Mouse (Mus musculus) testis, postnatal 14 days (tissue): ENCODE measurements around the gene Hamp2.
"Not testable (repeated sequence)": the region's sequence is repeated elsewhere in the genome, so short reads cannot be mapped to it uniquely, and the experiment has no call there.

Experiments
- DNase-seq: peaks from one replicate; pipeline ENCODE4 v3.0.0; 2021; ENCODE audit warnings: low spot score

The Hamp2 gene

DNA sequence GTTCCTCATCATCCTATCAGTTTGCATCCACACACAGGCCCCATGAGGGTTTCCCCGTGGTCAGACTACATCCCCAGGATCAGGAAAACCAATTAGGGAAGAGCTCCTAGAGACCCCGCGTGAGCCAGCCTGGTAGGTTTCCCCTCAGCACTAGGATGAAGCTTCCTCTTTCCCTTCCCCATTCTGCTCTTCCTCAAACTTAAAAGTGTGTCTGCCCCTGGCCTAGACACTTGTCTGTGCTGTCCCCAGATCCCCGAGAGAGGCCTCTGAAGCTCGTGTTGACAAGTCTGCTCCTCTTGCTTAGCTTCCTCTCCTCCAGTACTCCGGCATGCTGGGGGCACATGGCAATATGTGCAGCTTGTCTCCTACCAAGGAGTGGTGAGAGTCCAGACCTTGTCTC, 29.0 kb upstream of the Hamp2 start:
- no peak for DNase-seq

GRCm38 (mm10) chr7:30952441-30953265, 28.2 kb upstream of the Hamp2 start:
- no peak for DNase-seq

GRCm38 (mm10) chr7:30949902-30950301, 25.4 kb upstream of the Hamp2 start:
- not testable (repeated sequence) for DNase-seq

DNA sequence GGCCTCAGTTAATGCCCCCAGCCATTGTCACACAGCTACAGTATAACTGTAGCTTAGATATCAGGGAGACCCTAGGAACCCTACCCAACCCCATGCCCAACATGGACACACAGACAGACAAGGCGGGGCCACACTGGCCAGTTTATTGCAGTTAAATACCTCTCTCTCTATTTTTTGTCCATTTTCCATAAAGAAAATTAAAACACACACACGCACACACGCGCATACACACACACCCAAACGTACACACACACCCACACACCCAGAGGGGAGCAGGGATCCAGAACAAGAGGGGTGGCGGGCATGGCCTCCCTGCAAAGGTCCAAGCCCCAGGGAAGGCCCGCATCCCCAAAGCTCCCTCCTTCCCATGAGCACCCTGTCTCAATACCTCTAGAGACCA, 21.4 kb upstream of the Hamp2 start:
- no peak for DNase-seq

DNA sequence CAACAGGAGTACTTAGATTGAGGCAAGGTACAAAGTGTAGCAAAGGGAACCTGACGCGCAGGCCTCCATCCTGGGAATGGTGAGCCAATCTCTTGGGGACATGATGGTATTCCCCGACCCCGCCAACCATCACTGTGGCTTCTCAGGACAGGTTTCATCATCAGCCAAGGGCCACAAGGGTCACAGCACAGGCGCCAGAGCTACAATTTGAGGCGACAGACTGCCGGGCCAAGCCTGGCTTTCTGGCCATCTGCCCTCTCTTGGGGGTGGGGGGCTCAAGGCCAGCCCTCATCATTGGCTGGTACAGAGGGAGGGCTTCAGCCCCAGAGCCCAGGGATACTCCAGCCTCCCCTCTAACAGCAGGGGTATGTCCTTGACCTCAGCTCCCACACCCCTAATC, 21.0 kb upstream of the Hamp2 start:
- DNase-seq, result not testable (repeated sequence)

DNA sequence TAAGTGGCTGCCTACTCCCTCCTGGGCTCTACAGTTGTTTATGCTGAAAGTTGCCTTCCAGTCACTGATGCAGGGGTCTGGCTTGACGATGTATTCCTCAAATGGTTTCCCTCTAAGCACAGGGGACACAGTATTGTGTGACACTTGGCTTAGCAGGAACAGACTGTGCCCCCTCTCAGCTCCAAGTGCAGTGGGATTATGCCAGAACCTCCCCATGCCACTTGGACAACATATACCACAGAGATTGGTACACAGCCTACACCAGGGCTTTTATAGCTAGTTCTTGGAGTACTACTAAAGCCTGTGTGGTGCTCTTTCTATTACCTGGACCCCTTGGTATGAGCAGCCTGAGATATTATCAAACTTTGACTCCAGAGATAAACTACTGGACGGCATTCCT, 20.2 kb upstream of the Hamp2 start:
- not testable (repeated sequence) for DNase-seq

DNA sequence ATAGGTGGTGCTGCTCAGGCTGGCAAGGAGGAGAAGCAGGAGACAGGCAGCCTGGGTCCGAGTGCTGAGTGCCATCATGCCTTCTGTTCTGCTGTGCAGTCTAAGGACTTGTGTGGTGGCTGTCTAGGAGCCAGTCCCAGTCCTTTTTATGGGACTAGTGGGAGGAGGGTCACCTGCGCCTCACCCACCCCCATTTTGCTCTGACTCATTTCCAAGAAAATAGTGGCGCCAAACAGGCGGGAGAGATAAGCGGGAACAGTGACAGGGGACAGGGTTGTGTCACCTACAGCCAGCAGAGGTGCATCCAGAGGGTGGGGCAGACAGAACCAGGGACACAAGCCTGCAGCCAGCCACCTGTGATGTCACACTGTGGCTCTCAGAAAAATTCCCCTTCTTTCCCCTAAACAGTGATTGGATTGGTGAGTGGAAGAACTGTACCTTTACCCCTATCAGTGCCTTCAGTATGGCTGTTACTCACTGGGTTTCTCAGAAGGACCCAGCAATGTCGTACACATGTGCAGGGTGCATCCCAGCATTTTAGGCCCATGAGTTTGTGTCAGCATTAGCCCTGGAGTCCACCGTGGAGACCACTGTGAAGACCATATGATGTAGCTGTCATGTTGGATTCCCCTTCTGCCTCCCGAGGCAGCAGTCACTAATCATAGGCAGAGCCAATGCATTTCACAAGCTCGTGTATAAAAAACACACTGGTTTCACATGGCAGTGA, 19.6 kb upstream of the Hamp2 start, which contains the start of gene Hamp:
Gene Hamp (minus strand): TSS at position 124 of the 727 bp plus-strand sequence.
- DNase-seq, result no peak

GRCm38 (mm10) chr7:30942365-30942764, 17.9 kb upstream of the Hamp2 start:
- DNase-seq, result not testable (repeated sequence)

GRCm38 (mm10) chr7:30940070-30940469, 15.6 kb upstream of the Hamp2 start:
- not testable (repeated sequence) for DNase-seq

DNA sequence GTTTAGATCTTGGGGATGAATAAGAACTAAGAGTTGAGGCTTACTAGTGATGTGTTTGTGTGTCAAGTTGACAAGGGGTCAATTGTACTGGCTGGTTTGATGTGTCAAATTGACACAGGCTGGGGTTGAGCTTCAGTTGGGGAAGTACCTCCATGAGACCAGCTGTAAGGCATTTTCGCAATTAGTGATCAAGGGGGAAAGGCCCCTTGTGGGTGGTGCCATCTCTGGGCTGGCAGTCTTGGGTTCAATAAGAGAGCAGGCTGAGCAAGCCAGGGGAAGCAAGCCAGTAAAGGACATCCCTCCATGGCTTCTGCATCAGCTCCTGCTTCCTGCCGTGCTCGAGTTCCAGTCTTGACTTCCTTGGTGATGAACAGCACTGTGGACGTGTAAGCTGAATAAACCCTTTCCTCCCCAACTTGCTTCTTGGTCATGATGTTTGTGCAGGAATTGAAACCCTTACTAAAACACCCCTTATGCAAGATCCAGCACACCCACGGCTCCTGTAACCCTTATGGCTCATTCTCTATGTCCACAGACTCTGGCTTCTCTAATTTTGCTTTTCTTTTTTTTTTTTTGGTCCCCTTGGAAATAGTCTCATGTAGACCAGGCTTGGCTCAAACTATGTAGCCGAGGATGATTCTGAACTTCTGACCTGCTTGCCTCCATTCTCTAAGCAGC, 11.1 kb upstream of the Hamp2 start:
- DNase-seq, result not testable (repeated sequence)

DNA sequence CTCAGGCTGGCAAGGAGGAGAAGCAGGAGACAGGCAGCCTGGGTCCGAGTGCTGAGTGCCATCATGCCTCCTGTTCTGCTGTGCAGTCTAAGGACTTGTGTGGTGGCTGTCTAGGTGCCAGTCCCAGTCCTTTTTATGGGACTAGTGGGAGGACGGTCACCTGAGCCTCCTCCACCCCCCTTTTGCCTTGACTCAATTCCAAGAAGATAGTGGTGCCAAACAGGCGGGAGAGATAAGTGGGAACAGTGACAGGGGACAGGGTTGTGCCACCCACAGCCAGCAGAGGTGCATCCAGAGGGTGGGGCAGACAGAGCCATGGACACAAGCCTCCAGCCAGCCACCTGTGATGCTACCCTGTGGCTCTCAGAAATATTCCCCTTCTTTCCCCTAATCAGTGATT, 410 bp downstream of the Hamp2 start:
- no peak for DNase-seq

DNA sequence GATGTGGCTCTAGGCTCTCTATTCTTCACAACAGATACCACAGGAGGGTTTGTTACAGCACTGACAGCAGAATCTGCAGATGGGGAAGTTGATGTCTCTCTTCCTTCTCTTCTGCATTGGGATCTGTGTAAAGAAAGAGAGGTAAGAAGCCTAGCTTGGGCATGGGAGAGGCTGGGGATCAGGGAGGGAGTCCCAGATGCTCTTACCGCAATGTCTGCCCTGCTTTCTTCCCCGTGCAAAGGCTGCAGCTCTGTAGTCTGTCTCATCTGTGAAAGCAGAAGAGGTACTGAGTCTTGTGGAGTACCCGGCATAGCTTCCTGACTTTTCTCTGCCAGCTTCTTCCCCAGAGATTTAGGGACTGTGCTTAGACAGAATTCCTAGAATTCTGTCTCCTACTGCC, 2.0 kb downstream of the Hamp2 start:
- DNase-seq, result not testable (repeated sequence)

- no peak for DNase-seq
Observed at GRCm38 (mm10) chr7:30920217-30920616, 4.3 kb downstream of the Hamp2 start.

- DNase-seq, result no peak
Observed at GRCm38 (mm10) chr7:30917219-30917618, 7.3 kb downstream of the Hamp2 start.

GRCm38 (mm10) chr7:30916713-30917112, 7.8 kb downstream of the Hamp2 start:
- DNase-seq, result no peak

GRCm38 (mm10) chr7:30914732-30915131, 9.7 kb downstream of the Hamp2 start, which contains the start of gene Mag:
Gene Mag (minus strand): TSS chr7:30914873.
- DNase-seq, result no peak

GRCm38 (mm10) chr7:30909773-30910172, 14.7 kb downstream of the Hamp2 start:
- DNase-seq, result no peak

- no peak for DNase-seq
Observed at GRCm38 (mm10) chr7:30908992-30909431, 15.5 kb downstream of the Hamp2 start.

DNA sequence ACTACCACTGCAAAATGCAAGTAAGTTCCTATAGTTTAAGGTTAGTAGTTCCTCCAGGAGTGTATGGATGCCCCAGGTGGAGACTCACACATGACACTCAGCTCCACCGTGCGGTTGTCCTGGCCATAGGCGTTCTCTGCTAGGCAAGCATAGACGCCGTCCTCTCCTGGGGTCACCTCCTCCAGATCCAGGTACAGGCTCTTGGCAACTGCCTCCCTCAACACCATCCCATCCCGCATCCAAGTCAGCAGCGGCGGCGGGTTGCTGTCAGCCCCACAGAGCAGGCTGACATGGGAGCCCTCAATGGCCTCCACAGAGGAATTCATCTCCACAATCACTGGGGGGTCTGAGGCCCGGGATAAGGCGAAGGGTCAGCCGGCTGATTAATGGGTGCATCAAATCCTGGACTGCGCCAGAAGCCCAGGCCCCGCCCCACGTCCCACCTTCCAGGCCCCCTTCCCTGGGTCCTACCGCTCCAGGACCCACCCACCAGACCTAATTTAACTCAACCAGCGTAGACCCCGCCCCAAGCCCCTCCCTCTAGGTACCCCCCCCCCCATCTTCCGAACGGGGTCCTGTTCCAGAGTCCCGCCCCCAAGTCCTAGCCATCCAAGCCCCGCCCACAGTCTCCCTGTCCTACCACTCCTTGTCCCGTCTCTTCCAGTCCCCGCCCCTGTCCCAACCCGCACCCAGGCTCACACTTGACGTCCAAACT, 16.0 kb downstream of the Hamp2 start:
- no peak for DNase-seq

DNA sequence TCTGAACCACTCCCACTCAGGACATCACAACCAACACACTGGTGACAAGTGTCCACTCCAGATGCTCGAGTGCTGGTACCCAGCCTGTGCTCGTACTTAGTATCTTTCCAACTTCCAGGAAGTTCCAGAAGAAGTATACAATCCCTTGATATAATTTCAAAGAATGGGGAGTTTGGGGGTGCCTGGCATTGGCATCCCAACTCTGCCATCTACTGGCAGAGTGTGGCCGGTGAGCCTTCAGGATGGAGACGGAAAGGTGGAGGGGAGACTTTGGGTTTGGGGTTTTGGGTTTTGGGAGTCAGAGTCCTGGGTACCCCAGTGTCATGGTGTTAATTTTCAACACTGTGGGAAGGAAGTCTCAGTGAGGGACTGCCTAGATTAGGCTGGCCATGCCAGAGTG, 20.4 kb downstream of the Hamp2 start:
- DNase-seq, result no peak

GRCm38 (mm10) chr7:30895217-30895616, 29.3 kb downstream of the Hamp2 start:
- no peak for DNase-seq

DNA sequence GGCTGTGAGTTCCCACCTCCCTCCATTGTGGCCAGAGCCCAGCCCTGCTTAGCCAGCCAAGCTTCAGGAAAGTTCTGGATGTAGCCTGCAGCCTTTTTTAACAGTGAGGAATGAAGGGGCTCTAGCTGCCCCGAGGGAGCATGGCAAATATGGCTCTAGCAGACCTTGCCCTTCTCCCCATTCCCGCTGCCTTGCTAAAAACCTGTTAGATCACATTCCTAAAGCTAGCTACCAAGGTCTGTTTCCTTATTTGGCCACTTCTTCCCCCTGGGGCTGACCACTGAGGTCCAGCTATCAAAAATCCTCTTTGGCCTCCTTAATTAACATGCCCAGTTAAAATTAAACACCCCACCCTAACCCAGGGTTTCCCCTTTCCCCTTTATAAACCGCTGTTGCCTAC, 32.0 kb downstream of the Hamp2 start:
- no peak for DNase-seq
